Mouse (Mus musculus): ENCODE measurements around the gene Tac1.
"Not testable (repeated sequence)": the region's sequence is repeated elsewhere in the genome, so short reads cannot be mapped to it uniquely, and the experiment has no call there.

Gene Tac1

DNA sequence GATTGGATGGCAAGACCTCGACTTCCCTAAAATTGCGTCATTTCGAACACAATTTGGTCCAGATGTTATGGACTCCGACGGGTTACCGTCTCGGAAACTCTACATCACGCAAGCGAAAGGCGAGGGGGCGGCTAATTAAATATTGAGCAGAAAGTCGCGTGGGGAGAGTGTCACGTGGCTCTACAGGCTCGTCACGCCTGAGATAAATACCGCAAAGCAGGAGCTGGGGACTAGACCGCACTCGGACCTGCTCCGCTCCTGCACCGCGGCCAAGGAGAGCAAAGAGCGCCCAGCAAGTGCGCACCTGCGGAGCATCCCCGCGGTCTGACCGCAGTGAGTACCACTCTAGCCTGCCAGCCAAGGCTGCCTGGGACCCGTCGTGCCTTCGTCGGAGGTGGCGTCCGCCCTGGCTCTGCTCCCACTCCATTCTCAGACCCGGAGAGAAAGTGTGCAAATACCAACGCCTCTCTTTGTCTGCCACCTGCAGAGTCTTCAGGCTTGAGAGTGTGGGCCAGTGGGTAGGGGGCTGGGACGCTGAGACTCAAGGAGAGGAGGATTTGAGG is at the start of gene Tac1:
TSS of gene Tac1 (plus strand) at position 51 of the 563 bp plus-strand sequence.
- DNase-seq (ENCODE audit: low spot score) = no peak

DNA sequence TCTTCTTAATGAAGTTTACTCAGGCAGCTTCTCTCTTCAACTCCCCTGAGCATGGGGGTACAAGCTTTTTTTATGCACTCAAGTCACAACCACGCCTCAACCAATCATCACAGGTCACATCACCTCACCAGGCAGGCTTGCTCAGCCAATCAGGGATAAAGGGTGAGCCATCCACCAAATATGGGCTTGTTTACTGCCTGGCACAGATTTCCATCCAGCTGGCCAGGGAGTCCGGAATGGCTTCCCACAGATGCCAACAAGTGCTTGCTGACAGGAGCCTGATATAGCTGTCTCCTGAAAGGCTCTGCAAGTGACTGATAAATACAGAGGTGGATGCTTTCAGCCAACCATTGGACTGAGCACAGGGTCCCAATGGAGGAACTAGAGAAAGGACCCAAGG is 11.2 kb upstream of the Tac1 start:
- not testable (repeated sequence) for DNase-seq (ENCODE audit: low spot score)

- DNase-seq (ENCODE audit: low spot score) = no peak
Measured at GRCm38 (mm10) chr6:7555688-7556476, 1.2 kb downstream of the Tac1 start.

DNA sequence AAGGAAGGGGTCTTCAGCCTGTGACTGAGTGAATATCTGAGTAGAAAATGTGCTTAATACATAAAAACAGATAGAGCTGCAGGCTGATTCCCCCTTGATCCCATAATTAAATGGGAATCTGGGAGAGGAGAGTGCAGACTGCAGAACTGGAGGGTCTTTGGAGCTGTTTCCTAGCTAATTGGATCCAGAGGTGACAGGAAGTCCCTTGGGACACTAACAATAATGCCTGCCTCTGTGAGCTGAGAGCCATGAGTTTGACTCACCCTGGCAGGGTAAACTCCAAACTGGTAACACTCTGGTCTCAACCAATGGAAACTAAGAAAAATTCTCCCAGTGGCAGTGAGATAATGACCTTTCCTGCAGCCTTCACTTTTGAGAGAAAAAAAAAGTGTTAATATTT is 3.5 kb downstream of the Tac1 start:
- no peak for DNase-seq (ENCODE audit: low spot score)

DNA sequence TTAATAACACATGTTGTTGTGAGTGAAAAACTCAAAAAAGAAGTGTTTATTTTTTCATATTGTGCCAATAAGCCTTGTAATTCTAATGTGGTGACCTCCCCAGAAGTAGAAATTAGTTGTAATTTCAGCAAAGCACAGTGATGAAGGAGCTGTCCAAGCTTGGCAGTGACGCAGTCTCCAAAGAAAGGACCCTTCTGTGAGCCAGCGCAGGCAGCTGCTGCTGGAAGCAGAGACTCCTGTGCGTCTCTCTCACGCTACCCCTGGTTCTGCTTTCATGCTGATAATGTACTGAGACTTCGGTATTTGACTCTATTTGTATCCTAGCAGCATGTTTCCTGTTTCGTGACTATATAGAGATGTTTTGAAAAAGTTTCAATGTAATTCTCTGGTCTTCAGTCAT is 7.8 kb downstream of the Tac1 start:
- DNase-seq (ENCODE audit: low spot score) = no peak

- no peak for DNase-seq (ENCODE audit: low spot score)
Measured at GRCm38 (mm10) chr6:7564537-7564936, 9.9 kb downstream of the Tac1 start.

DNA sequence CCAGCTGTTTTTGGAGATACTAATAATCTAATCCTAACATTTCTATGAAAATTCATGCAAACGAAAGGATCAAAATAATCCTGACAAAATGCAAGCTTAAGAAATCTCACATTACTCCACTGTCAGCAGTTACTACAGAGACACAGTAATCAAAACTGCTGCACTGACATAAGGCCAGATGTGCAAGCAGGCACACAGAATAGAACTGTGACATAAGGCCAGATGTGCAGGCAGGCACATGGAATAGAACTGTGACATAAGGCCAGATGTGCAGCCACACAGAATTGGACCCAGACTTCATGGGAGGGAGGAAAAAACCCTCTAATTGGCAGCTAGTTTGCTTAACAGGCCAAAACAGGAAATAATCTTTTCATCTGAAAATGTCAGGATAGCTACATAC is 16.5 kb downstream of the Tac1 start:
- no peak for DNase-seq (ENCODE audit: low spot score)

- DNase-seq (ENCODE audit: low spot score) = no peak
Measured at GRCm38 (mm10) chr6:7578031-7578430, 23.4 kb downstream of the Tac1 start.

- DNase-seq (ENCODE audit: low spot score) = no peak
Measured at GRCm38 (mm10) chr6:7594445-7594844, 39.8 kb downstream of the Tac1 start.

- no peak for DNase-seq (ENCODE audit: low spot score)
Measured at GRCm38 (mm10) chr6:7598416-7598815, 43.7 kb downstream of the Tac1 start.

GRCm38 (mm10) chr6:7600228-7600627 is 45.5 kb downstream of the Tac1 start:
- DNase-seq (ENCODE audit: low spot score) = no peak

DNA sequence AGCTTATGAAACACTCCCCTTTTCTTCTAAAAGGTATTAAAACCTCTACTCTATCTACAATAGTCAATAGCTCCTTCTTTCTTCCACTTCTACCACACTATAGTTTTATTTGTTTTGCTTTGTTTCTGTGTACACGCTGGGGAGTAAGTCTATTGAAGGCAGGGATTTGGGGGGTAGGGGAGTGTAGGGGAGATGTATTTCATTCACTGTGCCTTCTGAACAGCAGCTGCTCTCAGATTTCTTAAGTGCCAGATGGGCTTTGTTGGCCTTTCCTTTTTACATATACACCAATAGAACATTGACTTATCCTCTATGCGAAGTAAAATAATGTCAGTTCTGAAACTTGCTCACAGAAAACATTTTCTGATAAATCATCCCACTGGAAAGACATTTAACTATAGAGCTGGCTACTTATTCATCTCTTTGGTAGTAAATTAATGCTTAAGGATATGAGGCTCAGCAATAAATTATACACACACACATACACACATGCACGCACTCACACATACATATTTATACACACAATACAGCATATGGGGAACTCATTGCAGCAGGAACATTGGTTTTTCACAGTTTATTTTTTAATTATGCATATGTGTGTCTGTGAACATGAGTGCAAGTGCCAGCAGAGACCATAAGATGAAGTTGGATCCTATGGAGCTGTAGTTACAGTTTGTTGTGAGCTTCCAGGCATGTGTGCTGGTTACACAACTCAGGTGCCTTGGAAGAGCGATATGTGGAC is 46.8 kb downstream of the Tac1 start:
- DNase-seq (ENCODE audit: low spot score) = no peak

GRCm38 (mm10) chr6:7613676-7614075 is 59.0 kb downstream of the Tac1 start:
- DNase-seq (ENCODE audit: low spot score) = not testable (repeated sequence)
